Mouse (Mus musculus) heart, embryonic 15.5 days (tissue): ENCODE measurements at regions not wholly inside any gene's neighbourhood (a gene's known extent, or its start where the extent isn't known, plus 50 kb on each side); places are given as distances from the start of the nearest gene placed in this dataset.

Experiments used
- ATAC-seq: fragments of 200-750 bp; cut with Nextera tagmentation; replicated peaks from 2 replicates; pipeline ENCODE4 v1.8.0; 2017; ENCODE audit warnings: low read depth, moderate TSS enrichment; ENCODE audit not compliant: insufficient number of reproducible peaks, insufficient read depth, low FRiP score
- H3K27ac ChIP-seq: fragments of 300-500 bp; sonication (generic); 2 replicates; pipeline ENCODE4 v1.5.1; 2015; ENCODE audit warnings: mild to moderate bottlenecking, inconsistent platforms
- H3K27me3 ChIP-seq: fragments of 300-500 bp; sonication (generic); 2 replicates; pipeline ENCODE4 v1.6.1; 2015; ENCODE audit warnings: inconsistent platforms
- H3K36me3 ChIP-seq: fragments of 300-500 bp; sonication (generic); 2 replicates; pipeline ENCODE4 v1.6.1; 2015; ENCODE audit warnings: mild to moderate bottlenecking, inconsistent platforms
- H3K4me1 ChIP-seq: fragments of 300-500 bp; sonication (generic); replicated peaks from 2 replicates; pipeline ENCODE4 v1.6.1; 2015; ENCODE audit warnings: inconsistent platforms
- H3K4me2 ChIP-seq: fragments of 300-500 bp; sonication (generic); 2 replicates; pipeline ENCODE4 v1.6.1; 2015; ENCODE audit warnings: inconsistent platforms, mild to moderate bottlenecking, moderate library complexity
- H3K4me3 ChIP-seq: fragments of 300-500 bp; sonication (generic); 2 replicates; pipeline ENCODE4 v1.5.1; 2015; ENCODE audit warnings: mild to moderate bottlenecking, inconsistent platforms
- H3K9ac ChIP-seq: fragments of 300-500 bp; sonication (generic); 2 replicates; pipeline ENCODE4 v1.6.1; 2015; ENCODE audit warnings: mild to moderate bottlenecking, inconsistent platforms
- H3K9me3 ChIP-seq: fragments of 300-500 bp; sonication (generic); replicated peaks from 2 replicates; pipeline ENCODE4 v1.6.1; 2016; ENCODE audit warnings: inconsistent platforms
- WGBS: fragments of 180-500 bp; shearing (Covaris S2); methylation state at CpG from one replicate; pipeline ENCODE4 v1.1.7; 2015; ENCODE audit warnings: mixed read lengths; 5-methylcytosine and 5-hydroxymethylcytosine counted together

DNA sequence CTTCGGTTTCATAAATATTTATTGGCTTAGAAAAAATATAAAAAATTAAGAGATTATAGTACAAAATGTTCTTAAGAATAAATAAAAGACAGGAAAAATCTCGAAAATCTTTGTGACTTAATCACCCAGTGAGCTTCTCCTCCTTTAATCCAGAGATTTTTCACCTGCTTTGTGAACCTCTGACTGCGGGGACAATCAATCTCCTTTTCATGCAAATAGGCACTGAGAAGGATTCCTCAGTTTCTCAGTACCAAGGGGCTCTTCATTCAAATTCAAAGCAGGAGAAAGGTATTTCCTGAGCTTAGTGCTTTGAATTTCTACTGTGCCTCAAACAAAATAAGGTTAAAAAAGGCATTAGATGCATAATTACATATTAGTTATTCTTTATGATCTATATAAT lies 379.0 kb upstream of the Smc2 start:
- no peaks in the 10 kb centered on the region for H3K27me3 ChIP-seq
- no peaks in the 10 kb centered on the region for H3K9me3 ChIP-seq
- WGBS: 80% methylated on average over 3 of the region's 3 CpGs
- no peaks in the 10 kb centered on the region for H3K36me3 ChIP-seq
- peaks cover 4% of the 10 kb centered on the region; the same call in 1 of the 2 replicates for H3K4me1 ChIP-seq
- H3K4me3 ChIP-seq: no peak overlapping the region
- no peak overlapping the region for H3K27ac ChIP-seq
- ATAC-seq: no peak
- H3K4me2 ChIP-seq: no peak overlapping the region
- no peak overlapping the region for H3K9ac ChIP-seq

DNA sequence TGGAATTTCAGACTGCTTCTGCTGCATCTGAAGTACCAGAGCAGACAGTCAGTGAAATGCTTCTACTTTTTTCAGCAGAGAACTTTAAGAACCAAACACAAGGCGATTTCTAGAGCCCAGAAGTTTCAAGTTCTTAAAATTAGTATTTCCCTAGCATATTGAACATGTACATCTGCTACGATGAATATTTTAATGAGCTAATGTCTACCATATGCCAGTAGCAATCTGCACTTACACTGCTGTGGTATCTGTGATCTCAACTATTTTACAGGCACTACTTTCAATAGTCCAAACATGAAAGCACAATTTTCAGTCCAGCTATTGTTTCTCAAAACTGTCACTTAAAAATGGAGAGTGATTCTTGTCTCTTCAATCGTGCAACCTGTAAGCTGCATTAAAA lies 339.9 kb upstream of the Smc2 start:
- Histone ChIP-seq H3K27ac (no peak overlapping the region), H3K4me3 (no peak overlapping the region), H3K9me3 (no peaks in the 10 kb centered on the region), H3K4me1 (0 out of 2 replicates have a peak, but pooled peaks cover 3% of the 10 kb centered on the region), H3K4me2 (no peak overlapping the region), H3K36me3 (no peaks in the 10 kb centered on the region), H3K9ac (no peak overlapping the region), H3K27me3 (no peaks in the 10 kb centered on the region)
- WGBS: 72% methylated on average over 3 of the region's 3 CpGs
- no peak for ATAC-seq

DNA sequence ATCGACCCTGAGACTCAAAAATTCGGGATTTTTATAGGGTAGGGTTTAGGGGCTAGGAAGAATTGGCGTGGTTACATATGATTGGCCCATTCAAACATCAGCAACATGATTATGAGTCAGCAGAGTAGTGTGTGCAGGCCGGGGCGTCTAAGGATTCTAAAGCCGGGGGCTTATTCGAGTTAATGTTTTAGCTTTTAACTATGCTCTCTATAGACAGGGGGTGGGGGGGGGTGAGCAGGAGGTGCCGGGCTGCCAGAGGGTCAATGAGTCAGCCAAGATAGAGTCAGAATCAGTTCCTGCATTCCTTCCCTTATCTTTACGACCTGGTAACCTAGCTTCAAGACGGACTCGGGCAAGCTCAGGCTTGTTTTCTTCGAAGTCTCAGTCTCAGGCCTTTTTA lies 333.2 kb upstream of the Smc2 start:
- Histone ChIP-seq H3K36me3 (no peaks in the 10 kb centered on the region), H3K4me3 (no peak overlapping the region), H3K27me3 (no peaks in the 10 kb centered on the region), H3K9ac (no peak overlapping the region), H3K9me3 (no peaks in the 10 kb centered on the region), H3K4me2 (no peak overlapping the region), H3K27ac (no peak overlapping the region), H3K4me1 (no peaks in the 10 kb centered on the region)
- no peak for ATAC-seq
- 48% methylated on average over 12 of the region's 12 CpGs for WGBS

DNA sequence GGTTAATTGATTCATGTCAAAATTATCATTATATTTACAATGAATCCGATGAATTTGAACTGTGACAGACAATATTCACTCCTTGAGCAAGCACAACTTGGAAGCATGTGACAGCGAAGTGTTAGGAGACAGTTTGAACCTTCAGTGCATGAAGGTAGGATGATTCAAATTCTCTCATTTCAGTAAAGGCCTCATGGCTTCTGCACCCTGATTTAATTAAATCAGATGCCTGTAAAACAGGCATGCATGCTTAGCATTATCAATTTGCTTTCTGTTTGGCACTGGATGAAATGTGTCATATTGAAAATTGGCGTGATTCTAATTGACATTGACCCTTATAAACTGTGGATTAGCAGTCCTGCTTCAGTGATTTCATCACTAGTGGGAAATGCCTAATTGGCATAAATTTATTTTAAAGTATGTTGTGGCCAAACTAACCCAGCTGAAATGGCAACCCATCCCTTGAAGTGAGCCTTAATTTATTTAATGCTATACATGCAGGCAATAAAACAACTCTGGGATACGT lies 321.2 kb upstream of the Smc2 start:
- Histone ChIP-seq H3K27me3 (no peaks in the 10 kb centered on the region), H3K27ac (no peak overlapping the region), H3K4me2 (no peak overlapping the region), H3K9ac (no peak overlapping the region), H3K9me3 (no peaks in the 10 kb centered on the region), H3K36me3 (no peaks in the 10 kb centered on the region), H3K4me1 (no peaks in the 10 kb centered on the region), H3K4me3 (no peak overlapping the region)
- WGBS: 81% methylated on average over 4 of the region's 4 CpGs
- no peak for ATAC-seq

DNA sequence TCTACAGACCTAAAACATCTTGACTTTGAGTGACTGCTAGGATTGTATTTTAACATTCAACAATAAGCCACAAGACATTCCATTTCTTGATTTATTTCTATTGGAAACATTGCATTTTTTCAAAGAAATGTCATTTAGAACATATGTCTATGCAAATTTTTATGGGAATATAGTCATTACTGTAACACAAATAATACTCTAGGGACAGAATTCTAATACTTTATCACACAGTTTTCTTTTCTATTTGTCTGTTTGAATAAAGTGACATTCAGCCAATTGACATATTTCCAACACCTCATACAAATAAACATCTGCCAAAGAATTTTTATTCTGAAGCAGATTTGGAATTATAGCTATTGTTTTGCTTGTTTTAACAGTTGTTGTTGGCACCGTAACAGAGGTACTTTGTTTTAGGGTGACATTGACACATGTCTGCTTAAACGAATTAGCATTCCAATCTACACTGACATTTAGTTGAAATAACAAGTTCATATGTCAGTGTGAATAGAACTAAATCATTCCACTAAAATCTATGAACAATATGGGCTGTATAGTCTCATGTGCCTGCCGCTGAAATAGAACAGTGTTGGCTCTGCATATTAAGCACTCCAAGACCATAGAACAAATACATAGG lies 320.5 kb upstream of the Smc2 start:
- H3K9me3 ChIP-seq: no peaks in the 10 kb centered on the region
- 66% methylated on average over 3 of the region's 3 CpGs for WGBS
- no peaks in the 10 kb centered on the region for H3K36me3 ChIP-seq
- ATAC-seq: no peak
- no peak overlapping the region for H3K4me2 ChIP-seq
- no peak overlapping the region for H3K27ac ChIP-seq
- H3K27me3 ChIP-seq: no peaks in the 10 kb centered on the region
- H3K4me3 ChIP-seq: no peak overlapping the region
- H3K9ac ChIP-seq: no peak overlapping the region
- no peaks in the 10 kb centered on the region for H3K4me1 ChIP-seq

DNA sequence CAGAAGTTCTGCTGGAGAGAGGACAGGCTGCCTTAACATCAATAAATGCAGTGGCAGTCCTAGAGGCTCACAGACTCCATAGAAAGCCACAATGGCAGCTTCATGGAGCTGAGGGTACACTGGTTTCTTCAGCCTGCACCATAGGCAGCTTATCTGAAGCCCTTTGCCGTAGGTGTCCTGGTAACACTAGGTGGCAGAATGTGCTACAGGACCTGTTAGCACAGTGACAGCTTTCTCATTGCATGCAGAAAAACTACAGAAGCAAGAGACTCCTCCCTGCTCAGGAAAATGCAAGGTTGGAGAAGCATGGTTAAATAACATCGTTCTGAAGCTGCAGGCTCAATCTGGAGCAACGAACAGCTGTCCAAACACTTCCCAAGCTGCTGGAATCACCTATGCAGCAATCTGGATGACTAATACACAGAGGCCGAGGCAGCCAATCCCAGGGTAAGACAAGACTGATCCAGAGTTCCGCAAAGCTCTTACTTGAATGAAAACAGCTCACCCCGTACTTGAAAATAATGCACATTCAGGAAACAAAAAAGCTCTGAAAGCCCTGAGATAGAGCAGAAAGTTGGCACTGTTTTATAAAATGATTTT lies 286.4 kb upstream of the Smc2 start:
- no peaks in the 10 kb centered on the region for H3K4me1 ChIP-seq
- no peaks in the 10 kb centered on the region for H3K9me3 ChIP-seq
- H3K4me3 ChIP-seq: no peak overlapping the region
- no peak overlapping the region for H3K27ac ChIP-seq
- H3K27me3 ChIP-seq: no peaks in the 10 kb centered on the region
- 65% methylated on average over 6 of the region's 6 CpGs for WGBS
- H3K9ac ChIP-seq: no peak overlapping the region
- H3K4me2 ChIP-seq: no peak overlapping the region
- no peaks in the 10 kb centered on the region for H3K36me3 ChIP-seq
- ATAC-seq: no peak

DNA sequence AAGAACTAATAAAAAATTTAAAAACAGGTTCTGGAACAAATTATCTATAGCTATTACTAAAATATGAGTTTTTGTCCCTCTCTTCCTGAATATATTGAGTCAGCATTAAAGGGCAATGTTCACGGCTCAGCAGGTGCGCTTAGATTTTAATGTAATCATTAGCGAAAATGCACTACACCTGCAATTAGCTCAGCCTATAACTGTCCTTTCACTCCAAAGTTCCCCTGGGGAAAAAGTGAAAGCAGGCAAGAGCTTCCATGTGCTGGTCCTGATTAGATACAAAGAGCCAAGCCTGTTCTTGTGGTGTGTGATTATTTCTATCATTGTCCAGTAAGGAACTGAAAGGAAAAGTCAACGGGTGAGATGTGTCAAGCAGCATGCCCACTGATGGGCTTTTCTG lies 262.8 kb upstream of the Smc2 start:
- H3K4me3 ChIP-seq: no peak overlapping the region
- no peaks in the 10 kb centered on the region for H3K36me3 ChIP-seq
- WGBS: 73% methylated on average over 4 of the region's 4 CpGs
- no peaks in the 10 kb centered on the region for H3K9me3 ChIP-seq
- no peak overlapping the region for H3K4me2 ChIP-seq
- H3K27ac ChIP-seq: no peak overlapping the region
- H3K4me1 ChIP-seq: no peaks in the 10 kb centered on the region
- no peaks in the 10 kb centered on the region for H3K27me3 ChIP-seq
- no peak overlapping the region for H3K9ac ChIP-seq
- no peak for ATAC-seq

DNA sequence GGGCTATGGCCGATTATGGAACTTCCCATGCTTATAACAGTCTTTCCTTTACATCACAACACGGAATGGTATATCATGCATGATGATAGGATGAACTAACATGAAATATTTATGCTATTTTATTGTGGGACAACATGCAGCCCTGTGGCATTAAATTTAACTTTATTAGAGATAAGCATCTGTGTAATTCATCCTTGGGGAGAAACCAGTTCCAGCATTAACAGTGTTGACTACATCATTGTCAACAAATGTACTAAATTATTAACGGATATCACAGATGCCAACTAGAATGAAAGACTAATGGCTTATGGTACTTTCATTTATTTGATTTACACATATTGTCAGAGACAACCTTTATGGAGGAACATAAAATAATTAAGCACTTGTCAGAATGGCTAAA lies 241.3 kb upstream of the Smc2 start:
- H3K27ac ChIP-seq: no peak overlapping the region
- no peaks in the 10 kb centered on the region for H3K27me3 ChIP-seq
- H3K9me3 ChIP-seq: no peaks in the 10 kb centered on the region
- H3K4me3 ChIP-seq: no peak overlapping the region
- no peak overlapping the region for H3K9ac ChIP-seq
- H3K4me1 ChIP-seq: no peaks in the 10 kb centered on the region
- no peak for ATAC-seq
- H3K4me2 ChIP-seq: no peak overlapping the region
- H3K36me3 ChIP-seq: no peaks in the 10 kb centered on the region
- 67% methylated on average over 3 of the region's 3 CpGs for WGBS

DNA sequence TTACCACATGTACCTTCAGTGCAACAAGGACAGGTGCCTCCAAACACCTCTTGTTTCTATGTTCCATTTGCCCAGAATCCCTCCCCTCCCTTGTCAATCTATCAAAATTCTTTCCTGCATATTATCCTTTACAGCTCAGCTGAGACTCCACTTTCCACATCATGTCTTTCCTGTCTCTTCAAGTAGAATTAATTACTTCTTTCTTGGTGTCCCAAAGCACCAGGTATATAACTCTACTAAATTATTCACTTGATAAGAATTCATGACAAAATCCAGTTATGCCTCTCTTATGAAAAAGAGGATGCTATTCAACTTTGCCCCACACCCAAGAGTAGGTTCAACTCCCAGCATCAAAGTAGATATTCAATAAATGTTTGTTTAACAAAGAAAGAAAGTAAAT lies 228.4 kb upstream of the Smc2 start:
- Histone ChIP-seq H3K36me3 (no peaks in the 10 kb centered on the region), H3K9me3 (no peaks in the 10 kb centered on the region), H3K9ac (no peak overlapping the region), H3K4me3 (no peak overlapping the region), H3K27me3 (no peaks in the 10 kb centered on the region), H3K27ac (no peak overlapping the region), H3K4me2 (no peak overlapping the region), H3K4me1 (no peaks in the 10 kb centered on the region)
- no peak for ATAC-seq

DNA sequence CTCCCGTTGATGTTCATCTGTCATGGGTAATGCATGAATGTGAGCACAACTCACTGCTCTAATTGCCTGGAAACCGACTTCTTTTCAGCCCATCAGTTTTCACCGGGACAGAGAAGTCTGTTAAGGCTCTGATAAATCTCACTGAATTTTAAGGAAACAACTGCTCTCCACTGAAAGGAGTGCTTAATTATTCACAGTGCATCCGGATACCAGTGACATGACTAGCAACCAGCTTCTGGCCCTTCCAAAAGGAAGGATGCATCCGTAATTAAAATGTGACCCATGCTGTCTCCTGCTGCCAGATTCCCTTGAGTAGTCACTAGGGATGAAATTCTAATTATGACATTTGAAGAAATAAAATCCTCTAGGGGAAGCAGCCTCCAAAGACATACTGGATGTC lies 228.0 kb upstream of the Smc2 start:
- Histone ChIP-seq H3K4me3 (no peak overlapping the region), H3K4me2 (no peak overlapping the region), H3K27ac (no peak overlapping the region), H3K9me3 (no peaks in the 10 kb centered on the region), H3K4me1 (no peaks in the 10 kb centered on the region), H3K27me3 (no peaks in the 10 kb centered on the region), H3K9ac (no peak overlapping the region), H3K36me3 (no peaks in the 10 kb centered on the region)
- WGBS: 64% methylated on average over 5 of the region's 5 CpGs
- no peak for ATAC-seq

DNA sequence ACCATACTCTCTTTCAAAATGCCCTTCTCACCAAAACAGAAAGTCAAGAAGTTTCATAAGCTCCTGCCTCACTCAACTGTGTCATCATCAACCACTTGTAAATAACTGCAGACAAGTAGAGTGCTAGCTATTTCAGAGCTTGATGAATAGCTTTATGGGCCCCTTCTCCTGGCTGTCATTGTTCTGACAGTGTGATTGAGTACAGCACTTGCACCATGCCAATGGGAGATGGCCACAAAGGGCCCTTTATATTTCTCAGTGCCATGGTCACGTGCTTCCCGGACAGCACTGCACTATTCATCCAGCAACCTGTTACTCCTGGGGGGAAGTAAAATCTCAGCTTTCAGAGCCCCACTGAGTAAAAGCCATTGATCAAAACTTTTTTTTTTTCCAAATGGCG lies 225.7 kb upstream of the Smc2 start:
- WGBS: 46% methylated on average over 3 of the region's 3 CpGs
- Histone ChIP-seq H3K9ac (no peak overlapping the region), H3K4me3 (no peak overlapping the region), H3K27ac (no peak overlapping the region), H3K27me3 (no peaks in the 10 kb centered on the region), H3K36me3 (no peaks in the 10 kb centered on the region), H3K4me2 (no peak overlapping the region), H3K9me3 (no peaks in the 10 kb centered on the region), H3K4me1 (no peaks in the 10 kb centered on the region)
- no peak; the same call in 1 of the 2 replicates for ATAC-seq
